Mouse (Mus musculus) right cerebral cortex, postnatal 4 days (tissue): ENCODE results near the gene Gm21663.
"Not testable (repeated sequence)": the region's sequence is repeated elsewhere in the genome, so short reads cannot be mapped to it uniquely, and the experiment has no call there.

Source experiments
- DNase-seq: peaks from one replicate; pipeline ENCODE4 v3.0.0-alpha.2; 2022

The Gm21663 gene

GRCm38 (mm10) chr5:25942281-25942680, at the start of gene Gm21663:
TSS of gene Gm21663 (minus strand) at chr5:25942381.
- not testable (repeated sequence) for DNase-seq

DNA sequence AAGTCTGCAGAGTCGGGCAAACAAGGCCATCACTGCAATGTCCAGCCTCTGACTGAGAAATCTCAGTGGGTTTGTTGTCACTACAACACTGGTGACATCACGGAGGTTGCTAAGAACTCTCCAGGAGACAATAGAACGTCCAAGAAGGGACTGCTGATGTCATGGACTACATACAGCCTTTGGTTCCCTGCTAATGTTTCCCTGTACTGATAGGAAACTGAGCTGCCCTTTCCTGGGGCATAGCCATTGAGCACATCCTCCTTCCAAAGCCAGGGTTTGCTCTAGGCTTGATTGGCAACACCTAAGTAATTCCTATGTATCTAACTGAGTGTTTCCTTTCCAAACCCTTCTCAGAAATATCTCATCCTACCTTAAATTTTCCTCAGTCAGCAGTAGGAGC, 46.4 kb upstream of the Gm21663 start, which contains the start of gene Gm21698:
TSS of gene Gm21698 (minus strand) at position 101 of the 400 bp plus-strand sequence.
- DNase-seq, result not testable (repeated sequence)

GRCm38 (mm10) chr5:25972563-25972962, 30.4 kb upstream of the Gm21663 start, which contains the start of gene Gm21680:
TSS of gene Gm21680 (minus strand) at chr5:25972663.
- DNase-seq, result not testable (repeated sequence)

DNA sequence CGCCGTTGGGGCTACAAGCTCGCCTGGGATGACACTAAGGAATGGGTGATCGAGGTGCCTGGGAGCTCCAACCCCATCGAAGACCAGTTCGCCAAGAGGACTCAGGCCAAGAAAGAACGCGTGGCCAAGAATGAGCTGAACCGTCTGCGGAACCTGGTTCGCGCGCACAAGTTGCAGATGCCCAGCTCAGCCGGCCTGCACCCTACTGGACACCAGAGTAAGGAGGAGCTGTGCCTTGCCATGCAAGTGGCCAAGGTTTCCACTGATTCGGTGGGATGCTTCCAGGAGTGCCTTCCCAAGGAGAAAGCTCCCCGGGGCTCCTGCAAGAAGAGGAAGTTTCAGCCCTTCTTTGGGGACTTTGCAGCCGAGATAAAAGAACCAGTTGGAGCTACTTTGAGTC, 14.9 kb upstream of the Gm21663 start:
- DNase-seq, result not testable (repeated sequence)

- peak; percentile 2 for DNase-seq
Measured at GRCm38 (mm10) chr5:25956611-25957010, 14.4 kb upstream of the Gm21663 start.

GRCm38 (mm10) chr5:25954317-25954716, 12.1 kb upstream of the Gm21663 start, which contains the start of gene Gm21671:
TSS of gene Gm21671 (minus strand) at chr5:25954417.
- DNase-seq, result not testable (repeated sequence)

DNA sequence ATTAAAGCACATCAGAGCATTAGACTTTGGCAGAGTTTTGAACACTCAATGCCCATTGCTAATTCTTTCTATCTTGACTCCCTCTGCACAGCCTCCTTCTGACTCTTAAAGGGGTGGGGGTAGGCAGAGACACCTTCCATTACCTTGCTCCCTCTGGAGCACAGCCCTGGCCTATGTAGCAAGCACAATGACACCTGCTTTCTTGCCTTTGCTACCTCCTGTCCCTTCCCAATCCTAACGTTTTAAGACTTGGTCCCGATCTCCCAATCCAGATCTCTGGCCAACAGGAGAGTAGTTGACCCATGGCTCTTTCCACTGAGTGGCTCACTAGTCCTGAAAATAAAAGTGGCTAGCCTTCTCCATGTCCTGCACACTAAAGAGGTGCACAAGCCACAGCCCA, 3.2 kb upstream of the Gm21663 start:
- DNase-seq, result not testable (repeated sequence)

- peak; percentile 61 for DNase-seq
Measured at GRCm38 (mm10) chr5:25891321-25891720, 50.9 kb downstream of the Gm21663 start.

DNA sequence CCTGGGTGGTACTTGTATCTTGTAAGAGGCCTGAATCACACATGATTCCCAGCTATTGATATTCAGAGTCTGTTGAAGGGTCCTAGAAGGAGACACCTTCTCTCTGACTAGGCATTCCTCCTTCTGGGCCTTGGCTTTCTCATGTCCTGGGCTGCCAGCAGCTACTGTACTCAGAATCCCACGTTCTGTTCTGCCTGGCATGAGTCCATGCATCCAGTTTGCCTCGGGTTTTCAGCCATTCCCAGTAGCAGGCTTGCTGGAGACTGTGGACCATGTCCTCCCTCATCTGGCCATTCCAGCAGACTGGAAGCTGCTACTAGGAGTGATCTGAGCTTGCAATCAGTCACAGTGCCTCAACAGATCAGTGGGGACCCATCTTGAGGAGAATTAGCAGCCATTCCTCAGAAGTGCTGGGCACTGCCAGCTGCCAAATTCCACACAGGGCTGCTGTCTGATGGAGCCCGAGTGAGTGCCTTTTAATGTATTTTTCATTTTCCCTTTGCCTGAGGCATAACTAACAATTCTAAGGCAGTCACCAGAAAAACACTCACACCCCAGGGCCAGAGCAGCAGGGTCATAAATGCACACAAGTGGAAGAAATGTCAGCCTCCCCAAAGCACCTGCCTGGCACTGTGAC, 52.3 kb downstream of the Gm21663 start:
- peak; percentile 29 for DNase-seq

GRCm38 (mm10) chr5:25886708-25887107, 55.5 kb downstream of the Gm21663 start:
- DNase-seq, result no peak
